In the genomic region with DNA sequence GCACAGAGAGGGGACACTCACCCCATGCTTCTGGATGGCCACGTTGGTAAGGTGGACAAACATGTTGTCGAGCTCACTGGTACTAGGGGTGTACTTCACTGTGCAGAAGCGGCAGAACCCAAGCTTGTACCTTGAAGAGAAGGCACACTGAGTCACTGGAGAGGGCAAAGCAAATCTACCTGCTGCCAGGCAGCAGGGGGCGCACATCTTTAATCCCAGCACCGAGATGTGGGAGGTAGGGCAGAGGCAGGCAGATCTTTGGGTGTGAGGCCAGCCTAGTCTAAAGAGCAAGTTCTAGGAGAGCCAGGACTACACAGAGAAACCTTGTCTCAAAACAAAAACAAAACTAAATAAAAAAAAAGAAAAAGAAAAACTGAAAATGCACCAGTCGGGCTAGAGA, we compare ENCODE assay signal across 15 mouse cellular contexts. TPM values are rescaled to one million over a fixed set of nuclear protein-coding genes. Genes with fewer than 3 reads are reported as not detected.
DNase-seq lines count a peak whose midpoint lies in the region; ATAC-seq and TF ChIP-seq lines count a peak whose summit lies in the region.
"Had no signal": no experiment of that assay in that cellular context is flagged by ENCODE, and none has a peak within 500 bp of the region (broad histone marks: within the 10 kb centered on the region; RNA-seq: fewer than 3 reads in every experiment).

No protein-coding gene starts in this region.

- no peak overlapping the region for H3K27ac ChIP-seq in intestine, postnatal 0 days (ENCODE audit: low read depth, low read length)
- no peak overlapping the region for H3K27ac ChIP-seq in intestine, embryonic 15.5 days
- H3K27ac ChIP-seq in spleen, adult 2 months (ENCODE audit: insufficient read depth, low read length), result no peak overlapping the region
- H3K27ac ChIP-seq in MEL (ENCODE audit: control insufficient read depth, low read depth, low read length), result no peak overlapping the region
- no peak overlapping the region for H3K27ac ChIP-seq in stomach, postnatal 0 days (replicated peaks)
- H3K27ac ChIP-seq: limb, embryonic 10.5 days; macrophage had no signal

- TF ChIP-seq POLR2A in spleen, adult 2 months (IDR thresholded peaks at IDR 0.05; ENCODE audit: low read depth, low read length), result no peak
- TF ChIP-seq POLR2A in MEL (IDR thresholded peaks at IDR 0.05; ENCODE audit: control insufficient read depth in 1 of 2, insufficient read depth in 1 of 2, low read depth in 1 of 2, low read length in 2 of 2, poor library complexity in 1 of 2), result no peak

- ATAC-seq in intestine, postnatal 0 days, result no peak
- no peak for ATAC-seq in intestine, embryonic 15.5 days
- no peak for ATAC-seq in stomach, postnatal 0 days (ENCODE audit: low FRiP score, low TSS enrichment)
- no peak for ATAC-seq in frontal cortex, adult (ENCODE audit: low TSS enrichment)

- TF ChIP-seq RAD21 in MEL (IDR thresholded peaks at IDR 0.05; ENCODE audit: low read depth, low read length), result no peak; the same call in 1 of the 2 replicates

- no peaks in the 10 kb centered on the region for H3K27me3 ChIP-seq in intestine, postnatal 0 days (replicated peaks; ENCODE audit: control insufficient read depth, insufficient read depth, low read length)
- H3K27me3 ChIP-seq in intestine, embryonic 15.5 days (replicated peaks), result no peaks in the 10 kb centered on the region
- no peaks in the 10 kb centered on the region for H3K27me3 ChIP-seq in spleen, adult 2 months (ENCODE audit: control insufficient read depth, insufficient read depth, low read length)
- H3K27me3 ChIP-seq in MEL (ENCODE audit: control insufficient read depth in 1 of 2, insufficient read depth in 2 of 2, low read length in 2 of 2), result no peaks in the 10 kb centered on the region
- H3K27me3 ChIP-seq in stomach, postnatal 0 days (ENCODE audit: control insufficient read depth, insufficient read depth, low read length), result no peaks in the 10 kb centered on the region

- H3K9me3 ChIP-seq in intestine, postnatal 0 days (ENCODE audit: control insufficient read depth), result no peaks in the 10 kb centered on the region
- H3K9me3 ChIP-seq in intestine, embryonic 15.5 days, result no peaks in the 10 kb centered on the region
- no peaks in the 10 kb centered on the region for H3K9me3 ChIP-seq in MEL (replicated peaks; ENCODE audit: insufficient read depth, low read length)
- H3K9me3 ChIP-seq in stomach, postnatal 0 days (ENCODE audit: control insufficient read depth, low read length), result no peaks in the 10 kb centered on the region
- H3K9me3 ChIP-seq: limb, embryonic 10.5 days had no signal

- no peaks in the 10 kb centered on the region for H3K79me2 ChIP-seq in MEL (ENCODE audit: control insufficient read depth, insufficient read depth, low read length, poor library complexity)

- H3K9ac ChIP-seq in intestine, postnatal 0 days (ENCODE audit: low read depth, low read length), result no peak overlapping the region
- no peak overlapping the region for H3K9ac ChIP-seq in intestine, embryonic 15.5 days
- H3K9ac ChIP-seq in MEL (ENCODE audit: control insufficient read depth, low read depth, low read length, poor library complexity, severe bottlenecking), result no peak overlapping the region
- no peak overlapping the region for H3K9ac ChIP-seq in stomach, postnatal 0 days (ENCODE audit: low read length)

- TF ChIP-seq CTCF in intestine, postnatal 0 days (IDR thresholded peaks at IDR 0.05; ENCODE audit: low read depth), result peak; percentile 41
- 0 out of 2 replicates have a peak, but pooled peaks have one; percentile 4 for TF ChIP-seq CTCF in spleen, adult 2 months (IDR thresholded peaks at IDR 0.05; ENCODE audit: extremely low read depth, insufficient read depth, insufficient read length, insufficient replicate concordance)
- peak; percentile 18 to 63 (median 43); a peak in 5 of 6 replicates for TF ChIP-seq CTCF in MEL (IDR thresholded peaks at IDR 0.05 in 2 of 3, conservative IDR thresholded peaks at IDR 0.05 in 1 of 3; ENCODE audit: control insufficient read depth in 1 of 3, insufficient read depth in 1 of 3, low read depth in 2 of 3, low read length in 3 of 3, poor library complexity in 1 of 3, severe bottlenecking in 1 of 3)
- peak; percentile 33 for TF ChIP-seq CTCF in stomach, postnatal 0 days (IDR thresholded peaks at IDR 0.05; ENCODE audit: low read depth)

- peaks cover 9% of the 10 kb centered on the region; the same call in 1 of the 2 replicates for H3K36me3 ChIP-seq in intestine, postnatal 0 days (ENCODE audit: control insufficient read depth, insufficient read depth)
- peaks cover 6% of the 10 kb centered on the region; the same call in 1 of the 2 replicates for H3K36me3 ChIP-seq in intestine, embryonic 15.5 days
- peaks cover 4% of the 10 kb centered on the region; the same call in 1 of the 2 replicates for H3K36me3 ChIP-seq in spleen, adult 2 months (ENCODE audit: control insufficient read depth, insufficient read depth, low read length)
- peaks cover 0 to 25% of the 10 kb centered on the region in 2 experiments; a peak in 2 of 4 replicates for H3K36me3 ChIP-seq in MEL (ENCODE audit: control insufficient read depth in 1 of 2, insufficient read depth in 2 of 2, low read length in 2 of 2)
- H3K36me3 ChIP-seq in stomach, postnatal 0 days (ENCODE audit: control insufficient read depth, insufficient read depth, low read length), result no peaks in the 10 kb centered on the region; the same call in 1 of the 2 replicates

- H3K4me3 ChIP-seq in intestine, postnatal 0 days (ENCODE audit: low read depth, low read length), result no peak overlapping the region
- no peak overlapping the region for H3K4me3 ChIP-seq in intestine, embryonic 15.5 days (replicated peaks)
- H3K4me3 ChIP-seq in spleen, adult 2 months (ENCODE audit: extremely low read depth, insufficient read depth, insufficient read length), result no peak overlapping the region
- H3K4me3 ChIP-seq in MEL (ENCODE audit: control insufficient read depth in 1 of 2, insufficient read depth in 1 of 2, low read depth in 2 of 2, low read length in 2 of 2), result no peak overlapping the region
- H3K4me3 ChIP-seq in stomach, postnatal 0 days (ENCODE audit: low read depth, low read length), result no peak overlapping the region
- H3K4me3 ChIP-seq: erythroblast, embryonic 14.5 days; limb, embryonic 10.5 days had no signal

- no peak for TF ChIP-seq EP300 in MEL (IDR thresholded peaks at IDR 0.05; ENCODE audit: low read depth in 1 of 2, low read length in 2 of 2)
- no peak for TF ChIP-seq EP300 in stomach, postnatal 0 days (optimal IDR thresholded peaks at IDR 0.05)

- WGBS in intestine, postnatal 0 days, result 91% methylated on average over 6 of the region's 6 CpGs
- 89% methylated on average over 6 of the region's 6 CpGs for WGBS in intestine, embryonic 15.5 days
- 89% methylated on average over 6 of the region's 6 CpGs for WGBS in spleen, adult 2 months
- 88% methylated on average over 6 of the region's 6 CpGs for WGBS in stomach, postnatal 0 days

- peak in 1 of 2 experiments; percentile 9 for DNase-seq in spleen, adult 2 months (ENCODE audit: low read depth in 1 of 2, low spot score in 2 of 2)
- no peak for DNase-seq in spleen, adult 12 weeks (ENCODE audit: low spot score)
- no peak for DNase-seq in MEL (ENCODE audit: low read depth, low spot score)
- DNase-seq in stomach, postnatal 0 days (ENCODE audit: low spot score), result no peak
- DNase-seq in cerebellum, postnatal 25 days, result no peak
- DNase-seq: heart, adult 11 months; heart, postnatal 36 days; kidney, adult 8-10 months had no signal

- no peaks in the 10 kb centered on the region for H3K4me1 ChIP-seq in intestine, postnatal 0 days (replicated peaks; ENCODE audit: control insufficient read depth, insufficient read depth, low read length)
- no peaks in the 10 kb centered on the region for H3K4me1 ChIP-seq in intestine, embryonic 15.5 days (replicated peaks)
- no peaks in the 10 kb centered on the region for H3K4me1 ChIP-seq in spleen, adult 2 months (ENCODE audit: control insufficient read depth, insufficient read depth, insufficient read length)
- peaks cover 19 to 31% of the 10 kb centered on the region in 2 experiments for H3K4me1 ChIP-seq in MEL (ENCODE audit: control insufficient read depth in 1 of 2, insufficient read depth in 2 of 2, low read length in 2 of 2)
- no peaks in the 10 kb centered on the region for H3K4me1 ChIP-seq in stomach, postnatal 0 days (replicated peaks; ENCODE audit: control insufficient read depth, insufficient read depth)

- H3K4me2 ChIP-seq in intestine, postnatal 0 days (replicated peaks; ENCODE audit: low read depth), result no peak overlapping the region
- H3K4me2 ChIP-seq in intestine, embryonic 15.5 days (replicated peaks), result no peak overlapping the region
- H3K4me2 ChIP-seq in stomach, postnatal 0 days (replicated peaks; ENCODE audit: low read depth), result no peak overlapping the region

TF ChIP-seq in MEL, 35 proteins besides CTCF, POLR2A, EP300 and RAD21 (continues in another document):
- TF ChIP-seq KAT2A (conservative IDR thresholded peaks at IDR 0.05; ENCODE audit: low read depth, low read length), result no peak
- no peak for TF ChIP-seq ZMIZ1 (IDR thresholded peaks at IDR 0.05; ENCODE audit: low read depth, low read length)

RNA-seq across cellular contexts. Expression of a gene that starts 13.4 kb away (rescaled TPM):
- polyA plus RNA-seq in intestine, postnatal 0 days (2015; fragmentation: Nextera tagmentation; extraction: Ambion mirVana), result 6.0 and 7.1 TPM in 2 replicates
- polyA plus RNA-seq in intestine, embryonic 15.5 days (2015; fragmentation: Nextera tagmentation; extraction: Ambion mirVana), result 17.1 and 18.4 TPM in 2 replicates
- polyA plus RNA-seq in spleen, adult 2 months (2012; rRNA removed), result 4.4 TPM in 2 replicates
- total RNA-seq in MEL (2012; rRNA removed), result 3.4 and 4.4 TPM in 2 replicates
- 10 to 100 TPM in 1 of 2 experiments, not detected in 1; 14.1 TPM for polyA plus RNA-seq in MEL (2012; ENCODE audit: insufficient read depth in 1 of 2, insufficient read length in 2 of 2, low read depth in 1 of 2, low replicate concordance in 2 of 2, missing spikeins in 1 of 2)
- 10.2 and 11.4 TPM in 2 replicates for polyA plus RNA-seq in stomach, postnatal 0 days (2015; fragmentation: Nextera tagmentation; extraction: Ambion mirVana)

RNA-seq across cellular contexts. Expression of a gene that starts 29.4 kb away (rescaled TPM):
- polyA plus RNA-seq in intestine, postnatal 0 days (2015; fragmentation: Nextera tagmentation; extraction: Ambion mirVana), result 4.6 TPM in 2 replicates
- 4.3 and 5.6 TPM in 2 replicates for polyA plus RNA-seq in intestine, embryonic 15.5 days (2015; fragmentation: Nextera tagmentation; extraction: Ambion mirVana)
- polyA plus RNA-seq in spleen, adult 2 months (2012; rRNA removed), result 3.7 and 4.7 TPM in 2 replicates
- 5.1 and 7.6 TPM in 2 replicates for total RNA-seq in MEL (2012; rRNA removed)
- polyA plus RNA-seq in MEL (2012; ENCODE audit: insufficient read depth in 1 of 2, insufficient read length in 2 of 2, low read depth in 1 of 2, low replicate concordance in 2 of 2, missing spikeins in 1 of 2), result 10 to 100 TPM in 1 of 2 experiments, not detected in 1; 10.2 TPM
- polyA plus RNA-seq in stomach, postnatal 0 days (2015; fragmentation: Nextera tagmentation; extraction: Ambion mirVana), result 4.2 and 5.2 TPM in 2 replicates
- total RNA-seq: layer of hippocampus, postnatal 10 days had no signal
- polyA plus RNA-seq: erythroblast, embryonic 14.5 days; macrophage had no signal

RNA-seq across cellular contexts. Expression of a gene that starts 32.9 kb away (rescaled TPM):
- polyA plus RNA-seq in intestine, postnatal 0 days (2015; fragmentation: Nextera tagmentation; extraction: Ambion mirVana), result 40.9 and 47.3 TPM in 2 replicates
- polyA plus RNA-seq in intestine, embryonic 15.5 days (2015; fragmentation: Nextera tagmentation; extraction: Ambion mirVana), result 70.8 and 78.1 TPM in 2 replicates
- polyA plus RNA-seq in spleen, adult 2 months (2012; rRNA removed), result 27.4 and 27.6 TPM in 2 replicates
- 58.7 and 64.7 TPM in 2 replicates for total RNA-seq in MEL (2012; rRNA removed)
- 100 to 1,000 TPM; 103 to 425 TPM for polyA plus RNA-seq in MEL (2012; ENCODE audit: insufficient read depth in 1 of 2, insufficient read length in 2 of 2, low read depth in 1 of 2, low replicate concordance in 2 of 2, missing spikeins in 1 of 2)
- polyA plus RNA-seq in stomach, postnatal 0 days (2015; fragmentation: Nextera tagmentation; extraction: Ambion mirVana), result 42.5 and 46.6 TPM in 2 replicates
